Mouse (Mus musculus) thymus, adult 2 months (tissue): ENCODE measurements at regions not wholly inside any gene's neighbourhood (a gene's known extent, or its start where the extent isn't known, plus 50 kb on each side); places are given as distances from the start of the nearest gene placed in this dataset.

Experiments used
- DNase-seq: peaks from one replicate; pipeline ENCODE4 v3.0.0; 2021
- H3K27ac ChIP-seq: fragments of 200-500 bp; 2 replicates; pipeline ENCODE4 v1.5.1; 2012; ENCODE audit warnings: low read length, control low read depth; ENCODE audit not compliant: control insufficient read depth, insufficient read depth
- H3K27me3 ChIP-seq: fragments of 200-500 bp; 2 replicates; pipeline ENCODE4 v1.6.1; 2012; ENCODE audit warnings: mild to moderate bottlenecking, low read length, moderate library complexity, mixed read lengths; ENCODE audit not compliant: control insufficient read depth, insufficient read depth
- H3K36me3 ChIP-seq: fragments of 200-500 bp; 2 replicates; pipeline ENCODE4 v1.6.1; 2012; ENCODE audit warnings: mild to moderate bottlenecking, low read length, moderate library complexity; ENCODE audit not compliant: control insufficient read depth, insufficient read depth
- H3K4me1 ChIP-seq: fragments of 200-500 bp; replicated peaks from 2 replicates; pipeline ENCODE4 v1.6.1; 2012; ENCODE audit warnings: low read length; ENCODE audit not compliant: control insufficient read depth, insufficient read depth
- H3K4me3 ChIP-seq: fragments of 200-500 bp; 2 replicates; pipeline ENCODE4 v1.5.1; 2012; ENCODE audit warnings: mild to moderate bottlenecking, low read length, control low read depth, moderate library complexity; ENCODE audit not compliant: control insufficient read depth, insufficient read depth
- CTCF ChIP-seq: fragments of 200-500 bp; IDR thresholded peaks from 2 replicates; pipeline ENCODE4 v1.5.1; 2012; ENCODE audit warnings: mild to moderate bottlenecking, control low read depth, low read length, moderate library complexity, borderline replicate concordance; ENCODE audit not compliant: control insufficient read depth, poor library complexity, insufficient read depth; ENCODE audit errors: extremely low read depth
- POLR2A ChIP-seq: fragments of 200-500 bp; IDR thresholded peaks from 2 replicates; pipeline ENCODE4 v1.6.1; 2012; ENCODE audit warnings: mild to moderate bottlenecking, low read length, control low read depth, moderate library complexity; ENCODE audit not compliant: control insufficient read depth, poor library complexity, insufficient read depth; ENCODE audit errors: extremely low read depth
- WGBS: fragments of 180-500 bp; shearing (Covaris S2); methylation state at CpG from one replicate; pipeline ENCODE4 v1.1.7; 2018; 5-methylcytosine and 5-hydroxymethylcytosine counted together

GRCm38 (mm10) chr5:144645367-144645766 is 99.7 kb downstream of the Nptx2 start:
- no peaks in the 10 kb centered on the region for H3K4me1 ChIP-seq
- no peak overlapping the region for H3K4me3 ChIP-seq
- TF ChIP-seq POLR2A (no peak), CTCF (no peak)
- no peak for DNase-seq
- WGBS = 49% methylated on average over 3 of the region's 3 CpGs
- H3K27ac ChIP-seq = no peak overlapping the region
- no peaks in the 10 kb centered on the region for H3K27me3 ChIP-seq
- no peaks in the 10 kb centered on the region for H3K36me3 ChIP-seq

DNA sequence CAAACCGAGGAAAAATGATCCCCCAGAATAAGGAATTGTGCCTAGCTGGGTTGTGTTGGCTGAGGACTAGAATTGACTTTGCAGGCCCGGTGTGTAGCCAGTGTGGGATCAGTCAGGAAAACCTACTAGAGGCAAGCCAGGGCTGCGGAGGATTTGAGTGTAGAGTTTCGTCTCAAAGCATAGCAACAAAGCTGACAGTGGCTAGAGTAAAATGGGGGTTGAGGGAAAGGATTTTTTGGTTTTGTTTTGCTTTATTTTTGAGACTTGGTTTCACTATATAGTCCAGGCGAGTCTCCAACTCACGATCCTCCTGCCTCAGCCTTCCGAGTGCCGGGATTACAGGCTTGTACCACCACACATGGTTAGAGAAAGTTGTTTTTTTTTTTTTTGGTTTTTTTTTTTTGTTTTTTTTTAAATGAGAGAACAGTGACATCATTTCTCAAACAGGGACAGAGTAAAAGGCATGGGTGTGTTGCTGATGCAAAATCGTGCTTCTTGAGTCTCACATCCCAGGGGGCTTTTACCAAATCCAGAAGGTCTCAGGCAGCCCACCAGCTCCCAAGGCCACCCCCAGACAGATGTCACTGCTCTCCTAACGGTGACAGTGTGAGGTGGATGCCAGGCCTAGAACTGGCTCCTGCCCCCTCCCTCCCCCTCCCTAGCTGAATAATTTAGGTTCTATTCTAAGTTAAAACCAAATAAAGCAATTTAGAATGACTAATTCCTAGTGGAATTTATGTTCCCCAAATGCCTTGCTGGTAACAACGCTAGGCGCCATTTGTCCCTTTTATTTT is 101.8 kb downstream of the Nptx2 start:
- Histone ChIP-seq H3K27ac (no peak overlapping the region), H3K27me3 (no peaks in the 10 kb centered on the region), H3K4me3 (no peak overlapping the region), H3K36me3 (no peaks in the 10 kb centered on the region), H3K4me1 (no peaks in the 10 kb centered on the region)
- no peak for DNase-seq
- TF ChIP-seq POLR2A = no peak
- TF ChIP-seq CTCF = no peak
- 90% methylated on average over 12 of the region's 12 CpGs for WGBS

- Histone ChIP-seq H3K4me1 (no peaks in the 10 kb centered on the region), H3K27me3 (no peaks in the 10 kb centered on the region), H3K36me3 (no peaks in the 10 kb centered on the region), H3K27ac (no peak overlapping the region), H3K4me3 (no peak overlapping the region)
- DNase-seq = no peak
- no peak for TF ChIP-seq POLR2A
- no peak for TF ChIP-seq CTCF
- 39% methylated on average over 5 of the region's 5 CpGs for WGBS
Measured at GRCm38 (mm10) chr5:144652231-144652630, 106.5 kb downstream of the Nptx2 start.

DNA sequence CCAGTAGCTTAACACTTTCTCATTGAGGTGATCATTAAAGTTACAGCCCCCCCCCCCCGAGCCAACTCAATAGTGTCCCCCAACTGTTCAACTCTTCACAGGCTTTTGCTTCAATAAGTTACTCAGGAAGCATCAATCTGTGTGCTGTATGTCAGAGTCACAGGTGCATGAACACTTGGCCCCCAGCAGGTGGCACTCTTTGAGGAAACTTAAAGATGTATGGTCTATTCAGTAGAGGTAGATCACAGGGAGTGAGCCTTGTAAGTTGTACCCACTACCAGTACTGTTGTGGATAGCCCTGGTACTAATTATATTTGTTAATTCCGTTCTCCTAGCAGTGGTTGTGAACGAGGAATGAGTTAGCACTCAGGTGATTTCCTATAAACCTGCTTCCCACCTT is 99.6 kb downstream of the Tmem130 start:
- Histone ChIP-seq H3K4me3 (no peak overlapping the region), H3K4me1 (no peaks in the 10 kb centered on the region), H3K27me3 (no peaks in the 10 kb centered on the region), H3K36me3 (no peaks in the 10 kb centered on the region), H3K27ac (no peak overlapping the region)
- 86% methylated on average over 3 of the region's 3 CpGs for WGBS
- DNase-seq = no peak
- no peak for TF ChIP-seq CTCF
- no peak for TF ChIP-seq POLR2A

DNA sequence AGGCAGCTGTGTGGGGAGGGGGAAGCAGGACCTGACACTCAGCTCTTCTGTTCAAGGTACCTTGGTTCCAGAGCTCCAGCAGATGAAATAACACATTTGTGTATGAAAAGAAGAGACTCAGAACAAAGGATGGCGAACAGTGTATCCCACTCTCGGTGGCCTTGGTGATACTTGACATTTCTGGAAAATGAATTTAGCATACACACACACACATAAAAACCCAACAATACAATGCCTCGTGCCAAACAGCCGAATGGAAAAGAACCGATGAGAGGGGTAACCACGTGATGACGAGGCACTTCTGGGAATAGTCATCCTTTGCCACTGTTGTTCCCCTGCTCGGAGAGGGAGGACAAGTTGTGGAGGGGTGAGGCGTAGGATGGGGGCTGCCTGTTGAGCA is 97.6 kb downstream of the Tmem130 start:
- Histone ChIP-seq H3K36me3 (no peaks in the 10 kb centered on the region), H3K27ac (no peak overlapping the region), H3K4me1 (no peaks in the 10 kb centered on the region), H3K27me3 (no peaks in the 10 kb centered on the region), H3K4me3 (no peak overlapping the region)
- WGBS = 86% methylated on average over 9 of the region's 9 CpGs
- DNase-seq = no peak
- TF ChIP-seq POLR2A (no peak), CTCF (no peak)

GRCm38 (mm10) chr5:144664571-144665295 is 96.9 kb downstream of the Tmem130 start:
- no peaks in the 10 kb centered on the region for H3K4me1 ChIP-seq
- no peak for DNase-seq
- TF ChIP-seq CTCF (no peak), POLR2A (no peak)
- H3K27ac ChIP-seq = no peak overlapping the region
- H3K4me3 ChIP-seq = no peak overlapping the region
- H3K36me3 ChIP-seq = no peaks in the 10 kb centered on the region
- no peaks in the 10 kb centered on the region for H3K27me3 ChIP-seq
- WGBS = 92% methylated on average over 10 of the region's 10 CpGs
